Mouse (Mus musculus): ENCODE measurements at regions not wholly inside any gene's neighbourhood (a gene's known extent, or its start where the extent isn't known, plus 50 kb on each side); places are given as distances from the start of the nearest gene placed in this dataset.
"Not testable (repeated sequence)": the region's sequence is repeated elsewhere in the genome, so short reads cannot be mapped to it uniquely, and the experiment has no call there.

DNA sequence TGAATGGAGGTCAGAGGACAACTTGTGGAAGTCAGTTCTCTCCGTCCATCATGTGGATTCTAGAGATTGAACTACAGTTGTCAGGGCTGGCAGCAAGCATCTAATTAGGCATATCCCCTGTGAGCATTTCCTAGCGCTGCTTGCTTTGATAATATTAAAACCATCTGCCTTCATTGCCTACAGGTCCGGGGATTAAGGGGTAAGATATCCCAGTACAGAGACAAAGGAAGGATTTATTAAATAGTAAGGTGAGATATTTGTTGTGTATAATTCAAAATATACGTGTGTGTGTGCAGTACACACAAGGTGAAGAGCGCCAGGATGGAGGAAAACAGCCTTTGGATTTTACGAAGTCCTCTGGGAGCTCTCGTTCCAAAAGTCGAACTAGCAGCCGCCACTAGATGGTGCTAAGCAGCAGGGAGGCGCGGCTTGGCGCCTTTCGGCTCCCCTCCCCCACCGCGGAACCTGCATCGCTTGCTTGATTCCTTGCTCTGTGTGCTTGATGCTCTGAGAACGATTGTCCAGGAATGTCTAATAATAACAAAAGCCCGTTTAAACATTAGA is 88.4 kb upstream of the Rpl34 start:
- H3K4me3 ChIP-seq (ENCODE audit: insufficient read depth, low read length) = no peak overlapping the region
- H3K4me1 ChIP-seq (ENCODE audit: control insufficient read depth, insufficient read depth, low read length) = no peaks in the 10 kb centered on the region
- no peak overlapping the region for H3K27ac ChIP-seq (ENCODE audit: insufficient read depth, low read length)
- TF ChIP-seq CTCF (IDR thresholded peaks at IDR 0.05; ENCODE audit: borderline replicate concordance, insufficient read depth, low read length) = peak; percentile 89
- TF ChIP-seq POLR2A (IDR thresholded peaks at IDR 0.05; ENCODE audit: low read depth, low read length) = no peak; the same call in 1 of the 2 replicates

DNA sequence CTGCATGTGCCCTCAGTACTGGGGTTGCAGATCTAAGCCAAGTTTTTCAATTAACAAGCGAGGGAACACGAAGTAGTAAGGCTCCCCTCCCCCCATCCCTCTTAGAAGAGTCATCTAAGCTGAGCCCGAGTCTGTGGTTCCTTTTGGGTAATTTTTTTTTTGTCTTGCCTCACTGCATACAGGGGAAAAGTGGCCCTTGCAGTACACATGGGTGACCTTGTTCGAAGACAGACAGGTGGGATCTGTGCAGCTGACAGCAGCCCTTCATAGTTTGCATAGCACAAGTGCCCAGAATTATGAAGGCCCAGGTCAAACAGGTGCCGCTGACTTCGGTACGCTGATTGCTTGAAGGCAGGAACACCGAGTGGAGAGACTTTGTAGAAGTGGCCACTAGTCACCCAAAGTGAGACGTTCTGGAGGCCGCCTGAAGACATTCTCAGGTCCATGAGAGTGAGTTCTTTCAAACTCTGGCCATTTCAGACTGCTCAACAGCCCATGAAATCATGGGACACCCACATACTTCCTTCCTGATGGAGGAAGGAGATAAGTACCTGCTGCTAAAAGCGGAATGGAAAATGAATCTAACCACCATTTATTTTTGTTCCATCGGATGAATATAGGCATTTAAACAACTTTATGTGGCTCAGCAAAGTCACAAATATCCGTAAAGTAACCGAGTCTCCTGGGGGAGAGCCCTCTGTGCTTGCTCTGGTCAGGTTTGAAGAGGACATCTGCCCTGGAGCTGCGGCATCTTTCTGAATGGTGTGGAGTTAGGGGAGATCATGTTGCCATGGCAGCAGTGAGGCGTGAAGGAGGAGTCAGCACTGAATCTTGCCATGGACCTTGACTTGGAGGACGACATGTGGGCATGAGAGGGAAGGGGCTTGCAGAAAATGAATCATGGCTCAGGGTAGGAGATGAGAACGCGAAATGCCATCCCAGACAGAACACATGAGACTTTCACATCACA is 79.8 kb upstream of the Rpl34 start:
- TF ChIP-seq CTCF (IDR thresholded peaks at IDR 0.05; ENCODE audit: borderline replicate concordance, insufficient read depth, low read length) (no peak), POLR2A (IDR thresholded peaks at IDR 0.05; ENCODE audit: low read depth, low read length) (no peak)
- Histone ChIP-seq H3K27ac (ENCODE audit: insufficient read depth, low read length) (no peak overlapping the region), H3K4me1 (ENCODE audit: control insufficient read depth, insufficient read depth, low read length) (no peaks in the 10 kb centered on the region), H3K4me3 (ENCODE audit: insufficient read depth, low read length) (no peak overlapping the region)

DNA sequence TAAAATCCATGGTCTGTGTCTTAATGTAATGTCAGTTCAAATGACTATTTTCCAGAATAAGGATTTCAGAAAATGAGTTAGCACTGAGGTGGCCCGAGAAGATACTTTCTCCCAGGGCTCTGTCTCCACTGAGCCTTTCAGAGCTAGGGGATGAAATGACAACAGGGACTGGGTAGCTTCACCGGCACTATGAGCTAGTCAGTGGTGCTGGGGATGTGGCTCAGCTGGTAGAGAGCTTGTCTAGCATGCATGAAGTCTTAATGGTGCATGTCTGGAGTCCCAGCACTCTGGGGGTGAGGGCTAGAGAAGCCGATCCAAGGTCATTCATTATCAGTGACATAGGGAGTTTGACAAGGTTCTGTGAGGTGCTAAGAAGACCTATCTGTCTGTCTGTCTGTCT is 75.1 kb upstream of the Rpl34 start:
- no peak for TF ChIP-seq POLR2A (IDR thresholded peaks at IDR 0.05; ENCODE audit: low read depth, low read length)
- TF ChIP-seq CTCF (IDR thresholded peaks at IDR 0.05; ENCODE audit: borderline replicate concordance, insufficient read depth, low read length) = no peak
- no peak overlapping the region for H3K4me3 ChIP-seq (ENCODE audit: insufficient read depth, low read length)

DNA sequence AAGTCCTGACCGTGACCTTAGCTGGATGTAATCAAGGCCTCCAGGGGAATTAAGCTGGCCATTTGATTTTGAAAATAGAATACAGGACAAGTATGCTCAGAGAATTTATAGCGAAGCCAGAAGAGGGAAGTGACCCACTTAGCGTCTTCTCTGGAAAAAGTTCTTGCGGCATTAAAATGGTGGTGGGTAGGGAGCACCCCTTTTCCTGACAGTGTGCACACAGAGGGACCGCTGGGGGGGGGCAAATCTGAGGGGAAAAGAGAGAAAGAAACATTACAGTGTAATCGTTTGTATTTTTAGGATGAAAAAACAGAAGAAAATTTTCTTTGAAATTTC is 74.1 kb upstream of the Rpl34 start:
- Histone ChIP-seq H3K4me3 (ENCODE audit: insufficient read depth, low read length) (no peak overlapping the region), H3K27ac (ENCODE audit: insufficient read depth, low read length) (no peak overlapping the region), H3K4me1 (ENCODE audit: control insufficient read depth, insufficient read depth, low read length) (peaks cover 2% of the 10 kb centered on the region; the same call in 1 of the 2 replicates)
- TF ChIP-seq POLR2A (IDR thresholded peaks at IDR 0.05; ENCODE audit: low read depth, low read length) (no peak), CTCF (IDR thresholded peaks at IDR 0.05; ENCODE audit: borderline replicate concordance, insufficient read depth, low read length) (no peak)

More for the DNA sequence above, 75.1 kb upstream of the Rpl34 start:
- Histone ChIP-seq H3K4me1 (ENCODE audit: control insufficient read depth, insufficient read depth, low read length) (no peaks in the 10 kb centered on the region), H3K27ac (ENCODE audit: insufficient read depth, low read length) (no peak overlapping the region)

DNA sequence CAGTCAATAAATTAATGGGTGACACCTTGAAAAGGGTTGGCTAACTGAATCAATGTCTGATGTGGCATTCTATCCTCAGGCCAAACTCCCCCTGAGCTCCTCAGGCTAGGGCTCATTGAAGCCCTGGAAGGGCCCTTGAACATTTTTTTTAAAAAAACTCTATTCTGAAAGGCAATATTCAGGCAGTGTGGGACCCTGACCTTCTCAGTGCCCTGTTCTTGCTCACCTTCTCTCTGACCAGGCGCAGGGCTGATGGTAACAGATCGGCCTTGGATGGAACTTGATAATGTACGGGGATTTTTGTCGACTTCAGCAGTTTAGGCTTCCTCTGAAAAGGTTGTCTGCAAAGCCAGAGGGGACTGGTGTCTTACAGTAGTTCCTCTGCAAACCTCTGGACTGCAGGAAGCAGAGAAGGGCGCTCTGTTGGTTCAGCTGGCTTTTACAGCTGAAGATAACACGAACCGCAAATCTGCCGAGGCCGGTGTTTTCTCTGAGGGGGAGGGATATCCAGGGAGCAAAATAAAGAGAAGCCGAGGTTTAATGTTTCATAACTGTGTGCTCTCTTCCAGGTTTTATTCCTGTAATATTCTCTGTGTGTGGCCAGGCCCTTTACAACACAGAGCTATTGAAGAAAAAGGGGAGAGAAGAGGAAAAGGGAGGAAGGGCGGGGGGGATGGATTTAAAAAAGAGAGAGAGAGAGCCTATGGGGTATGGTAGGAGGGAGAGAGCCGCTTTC is 73.6 kb upstream of the Rpl34 start:
- H3K27ac ChIP-seq (ENCODE audit: insufficient read depth, low read length) = no peak overlapping the region
- peaks cover 2% of the 10 kb centered on the region; the same call in 1 of the 2 replicates for H3K4me1 ChIP-seq (ENCODE audit: control insufficient read depth, insufficient read depth, low read length)
- TF ChIP-seq CTCF (IDR thresholded peaks at IDR 0.05; ENCODE audit: borderline replicate concordance, insufficient read depth, low read length) (no peak), POLR2A (IDR thresholded peaks at IDR 0.05; ENCODE audit: low read depth, low read length) (no peak)
- no peak overlapping the region for H3K4me3 ChIP-seq (ENCODE audit: insufficient read depth, low read length)

DNA sequence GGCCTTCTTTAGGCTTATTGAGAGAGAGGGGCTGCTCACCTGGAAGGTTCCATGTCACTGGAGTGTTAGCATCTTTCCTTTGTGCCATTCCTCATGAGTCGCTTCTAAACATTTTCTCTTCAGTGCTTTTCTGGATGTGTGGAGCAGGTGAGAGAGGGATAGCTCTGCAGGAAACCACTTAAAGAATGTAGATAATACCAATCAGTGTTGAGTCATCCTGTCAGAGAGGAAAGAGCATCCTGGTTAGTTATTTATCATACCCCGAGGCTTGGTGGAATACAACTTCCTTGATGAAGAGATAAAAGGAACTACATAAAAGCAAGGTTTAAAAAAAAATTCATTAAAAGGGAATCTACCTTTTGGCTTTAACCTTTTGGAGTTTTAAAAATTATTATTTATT is 69.8 kb upstream of the Rpl34 start:
- H3K4me3 ChIP-seq (ENCODE audit: insufficient read depth, low read length) = no peak overlapping the region
- H3K27ac ChIP-seq (ENCODE audit: insufficient read depth, low read length) = no peak overlapping the region
- H3K4me1 ChIP-seq (ENCODE audit: control insufficient read depth, insufficient read depth, low read length) = peaks cover 2% of the 10 kb centered on the region; the same call in 1 of the 2 replicates
- no peak for TF ChIP-seq POLR2A (IDR thresholded peaks at IDR 0.05; ENCODE audit: low read depth, low read length)
- no peak for TF ChIP-seq CTCF (IDR thresholded peaks at IDR 0.05; ENCODE audit: borderline replicate concordance, insufficient read depth, low read length)

DNA sequence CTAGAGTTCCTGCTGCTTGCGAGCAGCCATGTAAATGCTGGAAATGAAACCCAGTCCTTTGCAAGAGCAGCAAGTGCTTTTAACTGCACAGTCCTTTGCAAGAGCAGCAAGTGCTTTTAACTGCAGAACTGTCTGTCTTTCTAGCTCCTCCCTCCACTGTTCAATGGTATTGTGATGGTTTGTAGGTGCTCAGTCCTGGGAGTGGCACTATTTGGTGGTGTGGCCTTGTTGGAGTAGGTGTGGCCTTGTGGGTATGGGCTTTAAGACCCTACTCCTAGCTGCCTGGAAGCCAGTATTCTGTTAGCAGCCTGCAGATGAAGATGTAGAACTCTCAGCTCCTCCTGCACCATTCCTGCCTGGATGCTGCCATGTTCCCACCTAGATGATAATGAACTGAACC is 67.8 kb upstream of the Rpl34 start:
- not testable (repeated sequence) for H3K4me1 ChIP-seq (ENCODE audit: control insufficient read depth, insufficient read depth, low read length); H3K27ac ChIP-seq (ENCODE audit: insufficient read depth, low read length); H3K4me3 ChIP-seq (ENCODE audit: insufficient read depth, low read length)

DNA sequence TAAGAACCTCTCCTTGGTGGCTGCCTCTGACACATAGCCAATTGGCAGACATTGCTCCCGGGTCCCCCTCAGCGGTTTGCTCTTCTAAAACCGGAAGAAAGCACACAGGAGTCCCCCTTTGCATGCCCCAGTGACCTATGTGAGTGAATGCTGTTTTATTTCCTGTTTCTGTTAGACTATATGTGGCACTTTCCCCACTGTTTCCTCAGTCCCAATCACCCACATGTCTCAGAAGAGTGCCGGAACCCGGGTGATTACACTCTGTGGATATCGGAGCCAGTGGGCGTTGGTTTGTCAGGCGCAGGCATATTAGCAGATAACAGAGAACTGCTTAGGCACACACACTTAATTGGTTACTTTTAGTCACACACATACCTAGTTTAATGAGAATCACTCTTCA is 66.3 kb upstream of the Rpl34 start:
- TF ChIP-seq CTCF (IDR thresholded peaks at IDR 0.05; ENCODE audit: borderline replicate concordance, insufficient read depth, low read length) (no peak), POLR2A (IDR thresholded peaks at IDR 0.05; ENCODE audit: low read depth, low read length) (no peak)

DNA sequence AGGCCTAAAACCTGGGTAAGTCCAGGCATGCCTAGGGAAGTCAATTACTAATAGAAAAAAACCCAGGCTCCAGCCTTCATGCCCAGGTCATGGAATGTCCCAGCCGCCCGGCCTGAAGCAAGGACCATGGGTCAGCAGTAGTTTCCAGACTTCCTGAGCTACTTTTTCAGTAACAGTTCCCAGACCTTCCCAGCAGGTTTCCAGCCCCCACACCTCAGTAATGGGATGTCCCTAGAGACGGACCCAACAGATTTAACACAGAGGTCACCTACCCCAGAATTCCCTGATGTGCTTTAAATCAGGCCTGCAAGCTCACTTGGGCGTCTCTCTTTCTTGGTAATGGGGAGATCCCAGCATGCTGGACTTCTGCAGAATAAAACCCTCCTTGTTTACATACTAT is 65.2 kb upstream of the Rpl34 start:
- Histone ChIP-seq H3K4me1 (ENCODE audit: control insufficient read depth, insufficient read depth, low read length) (peaks cover 2% of the 10 kb centered on the region; the same call in 1 of the 2 replicates), H3K4me3 (ENCODE audit: insufficient read depth, low read length) (no peak overlapping the region), H3K27ac (ENCODE audit: insufficient read depth, low read length) (no peak overlapping the region)
- TF ChIP-seq POLR2A (IDR thresholded peaks at IDR 0.05; ENCODE audit: low read depth, low read length) (no peak), CTCF (IDR thresholded peaks at IDR 0.05; ENCODE audit: borderline replicate concordance, insufficient read depth, low read length) (no peak)

More for the DNA sequence above, 66.3 kb upstream of the Rpl34 start:
- Histone ChIP-seq H3K4me3 (ENCODE audit: insufficient read depth, low read length) (no peak overlapping the region), H3K4me1 (ENCODE audit: control insufficient read depth, insufficient read depth, low read length) (peaks cover 2% of the 10 kb centered on the region; the same call in 1 of the 2 replicates), H3K27ac (ENCODE audit: insufficient read depth, low read length) (no peak overlapping the region)

All from embryonic fibroblast, embryonic 13.5 days (primary cell).